Mouse (Mus musculus): Measurements from ENCODE around the gene Dgcr8.
"Not testable (repeated sequence)": the region's sequence is repeated elsewhere in the genome, so short reads cannot be mapped to it uniquely, and the experiment has no call there.

The Dgcr8 gene

GRCm38 (mm10) chr16:18289067-18289588 lies at the start of gene Dgcr8:
Gene Dgcr8, minus strand, starts transcription at chr16:18289246.
- peak; percentile 98 for DNase-seq

DNA sequence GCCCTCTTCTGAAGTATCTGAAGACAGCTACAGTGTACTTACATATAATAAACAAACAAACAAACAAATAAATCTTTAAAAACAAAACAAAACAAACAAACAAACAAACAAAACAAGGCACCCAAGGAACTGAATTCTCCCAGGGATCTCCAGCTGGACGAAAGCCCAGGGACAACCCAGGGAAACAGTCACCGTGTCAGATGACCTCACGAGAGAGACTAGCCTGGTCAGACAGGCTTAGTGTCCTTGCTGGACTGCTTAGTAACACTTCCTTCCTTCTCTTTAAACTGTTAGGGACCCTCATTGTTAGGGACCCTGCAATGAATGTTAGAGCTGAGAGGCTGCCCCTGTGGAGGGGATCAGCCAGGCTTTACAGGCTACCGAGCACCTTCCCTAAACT lies 48.2 kb upstream of the Dgcr8 start:
- no peak for DNase-seq

- no peak for DNase-seq
Observed at GRCm38 (mm10) chr16:18335981-18336380, 46.9 kb upstream of the Dgcr8 start.

DNA sequence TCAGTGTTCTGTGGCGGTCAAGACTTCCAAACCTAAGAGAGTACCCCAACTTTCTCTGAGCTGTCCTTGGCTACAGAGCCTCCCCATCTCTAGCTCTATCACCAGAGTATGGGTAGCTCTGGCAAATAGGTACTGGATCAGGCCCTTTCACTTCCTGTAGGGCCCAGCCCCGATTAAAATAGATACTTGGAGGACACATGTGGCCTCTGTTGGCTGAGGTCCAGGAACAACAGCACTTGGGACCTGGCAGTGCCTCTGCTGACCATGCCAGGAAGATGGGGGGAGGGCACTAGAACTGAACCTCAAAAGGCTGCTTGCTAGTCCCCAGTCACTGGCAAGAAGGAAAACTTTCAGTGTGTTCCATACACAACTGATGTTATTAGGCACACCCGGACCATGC lies 44.9 kb upstream of the Dgcr8 start:
- no peak for DNase-seq

DNA sequence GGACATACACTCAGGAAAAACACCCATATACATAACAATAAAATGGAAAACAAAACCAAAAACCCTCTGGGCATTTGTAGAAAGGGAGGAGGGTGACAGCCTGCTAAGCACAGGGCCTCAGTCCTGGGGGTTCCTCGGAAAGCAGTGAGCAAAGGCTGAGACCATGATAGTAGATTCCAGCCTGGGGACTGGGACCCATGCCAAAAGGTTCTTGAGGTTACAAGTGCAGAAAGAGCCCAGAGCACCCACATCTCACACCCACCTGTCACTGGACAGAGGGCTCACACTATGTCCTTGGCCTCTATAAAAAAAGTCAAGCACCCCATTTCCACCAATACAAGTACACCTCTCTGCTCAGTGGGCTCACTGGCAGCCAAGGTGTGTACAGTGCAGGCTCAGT lies 39.5 kb upstream of the Dgcr8 start:
- no peak for DNase-seq

- DNase-seq, result no peak
Observed at GRCm38 (mm10) chr16:18327936-18328335, 38.9 kb upstream of the Dgcr8 start.

DNA sequence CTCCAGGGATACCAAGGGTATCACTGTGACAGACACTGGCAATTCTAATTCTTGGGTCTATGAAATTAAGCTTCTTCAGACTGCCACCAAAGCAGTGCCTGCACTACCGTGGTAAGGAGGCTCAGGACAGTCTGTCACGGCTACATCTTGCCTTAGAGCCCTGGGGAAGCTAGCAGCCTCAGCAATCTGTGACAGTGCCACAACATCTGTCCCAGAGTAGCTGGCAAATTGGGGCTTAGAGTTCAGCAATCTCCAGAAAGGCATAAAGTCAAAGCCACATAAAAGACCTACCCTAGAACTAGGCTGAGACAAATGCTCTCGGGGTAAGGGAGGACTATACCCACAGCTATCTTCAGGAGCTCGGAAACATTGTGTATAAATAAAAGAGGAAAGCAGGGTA lies 36.7 kb upstream of the Dgcr8 start:
- peak; percentile 63 for DNase-seq

- no peak for DNase-seq
Observed at GRCm38 (mm10) chr16:18324031-18324430, 35.0 kb upstream of the Dgcr8 start.

DNA sequence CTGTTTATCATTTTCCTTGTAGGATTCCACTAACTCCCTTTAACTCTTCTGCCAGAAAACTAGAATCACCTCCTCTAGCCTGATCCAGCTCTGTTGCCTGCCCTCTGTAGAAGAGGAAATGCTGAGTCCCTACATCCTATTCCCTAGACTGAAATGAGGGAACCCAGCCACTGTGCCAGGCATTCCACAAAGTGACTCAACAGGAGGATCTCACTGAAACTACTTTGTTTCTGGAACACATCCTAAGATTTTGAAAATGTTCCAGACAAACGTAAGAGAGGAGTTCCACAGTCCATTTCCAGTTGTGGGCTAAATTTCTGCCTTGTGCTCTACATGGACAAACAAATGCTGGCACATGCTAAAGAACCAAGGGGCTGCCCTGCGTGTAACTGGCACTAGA lies 34.4 kb upstream of the Dgcr8 start:
- DNase-seq, result no peak

GRCm38 (mm10) chr16:18321443-18321842 lies 32.4 kb upstream of the Dgcr8 start:
- DNase-seq, result no peak

DNA sequence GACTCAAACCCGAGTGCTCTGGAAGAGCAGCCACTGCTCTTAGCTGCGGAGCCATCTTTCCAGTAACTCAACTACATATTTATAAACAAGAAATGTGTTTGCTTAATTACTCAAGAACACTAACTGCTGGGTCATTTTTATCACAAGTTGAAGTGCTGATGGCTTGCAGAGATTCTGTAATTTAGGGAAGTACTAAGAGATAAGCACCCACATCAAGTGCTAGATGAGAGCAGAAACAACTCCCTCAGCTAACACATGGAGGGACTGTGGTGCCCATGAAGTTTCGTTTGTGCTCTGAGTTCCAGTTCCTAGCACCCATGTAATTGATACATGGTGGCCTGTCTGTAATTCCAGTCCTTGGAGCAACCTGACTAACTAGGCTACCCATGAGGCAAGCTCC lies 29.9 kb upstream of the Dgcr8 start:
- no peak for DNase-seq

- DNase-seq, result no peak
Observed at GRCm38 (mm10) chr16:18308159-18308558, 19.1 kb upstream of the Dgcr8 start.

- DNase-seq, result not testable (repeated sequence)
Observed at GRCm38 (mm10) chr16:18289614-18290013, 568 bp upstream of the Dgcr8 start.

DNA sequence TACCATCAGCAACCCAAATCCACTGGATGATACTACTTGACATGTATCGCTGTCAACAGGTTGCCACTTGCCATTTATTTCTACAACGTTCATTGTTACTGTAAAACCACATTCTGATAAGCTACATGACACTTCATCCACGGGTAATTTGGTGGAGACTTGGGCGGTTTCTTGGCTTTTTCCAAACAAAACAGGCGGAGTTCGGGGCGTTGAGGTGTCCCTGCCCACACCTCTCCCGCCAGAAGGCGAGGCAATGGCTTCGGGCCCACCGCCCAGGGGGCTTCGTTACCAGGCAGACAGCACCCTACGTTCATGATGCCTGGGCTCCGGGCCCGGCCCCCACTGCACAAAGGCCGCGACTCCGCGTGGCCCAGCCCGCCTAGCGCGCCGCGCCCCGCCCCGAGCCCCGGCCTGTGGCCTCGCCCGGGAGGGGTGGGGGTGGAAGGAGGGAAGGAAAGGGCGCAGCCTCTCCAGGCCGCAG lies 425 bp downstream of the Dgcr8 start:
- peak; percentile 89 for DNase-seq

- DNase-seq, result peak; percentile 14
Observed at GRCm38 (mm10) chr16:18288166-18288565, 880 bp downstream of the Dgcr8 start.

- DNase-seq, result no peak
Observed at GRCm38 (mm10) chr16:18275166-18275565, 13.9 kb downstream of the Dgcr8 start.

DNA sequence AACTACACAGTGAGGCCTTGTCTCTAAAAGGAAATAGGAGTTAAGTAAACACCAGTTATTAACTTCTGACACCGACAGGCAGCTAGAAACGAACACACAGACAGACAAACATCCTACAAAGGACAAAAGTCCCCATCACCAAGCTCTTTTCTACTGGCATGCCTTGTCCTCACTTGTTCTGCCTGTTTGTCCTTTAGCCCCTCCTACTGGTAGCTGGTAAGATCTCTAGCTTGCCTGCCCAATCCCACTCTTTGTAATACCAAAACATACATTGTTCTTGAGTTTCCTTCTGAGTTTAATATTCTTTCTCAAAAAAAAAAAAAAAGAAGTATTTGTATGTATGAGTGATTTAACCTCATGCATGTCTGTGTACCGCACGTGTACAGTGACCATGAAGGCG lies 20.9 kb downstream of the Dgcr8 start:
- DNase-seq, result peak; percentile 30

GRCm38 (mm10) chr16:18265024-18265423 lies 24.0 kb downstream of the Dgcr8 start:
- DNase-seq, result no peak

DNA sequence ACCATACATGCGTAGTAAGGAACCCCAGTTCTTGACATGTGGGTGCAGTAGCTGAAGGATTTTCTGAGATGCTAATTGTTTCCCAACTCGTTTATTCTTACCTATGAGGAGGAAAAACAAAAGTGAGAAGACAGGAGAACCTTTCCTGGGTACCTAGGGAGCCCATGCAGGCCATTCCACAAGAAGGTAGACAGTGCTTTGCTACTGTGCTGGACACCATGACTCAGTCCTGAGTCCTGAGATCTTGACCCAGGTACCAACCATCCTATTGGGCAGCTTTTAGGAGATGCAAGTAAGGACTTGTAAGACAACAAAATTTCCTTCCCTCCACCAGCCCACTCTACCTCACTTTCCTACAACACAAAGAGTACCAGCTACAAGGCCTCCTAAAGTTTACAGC lies 30.8 kb downstream of the Dgcr8 start, which contains the start of gene Gm49776:
Gene Gm49776 (minus strand): TSS at position 101 of the 400 bp plus-strand sequence.
- no peak for DNase-seq

DNA sequence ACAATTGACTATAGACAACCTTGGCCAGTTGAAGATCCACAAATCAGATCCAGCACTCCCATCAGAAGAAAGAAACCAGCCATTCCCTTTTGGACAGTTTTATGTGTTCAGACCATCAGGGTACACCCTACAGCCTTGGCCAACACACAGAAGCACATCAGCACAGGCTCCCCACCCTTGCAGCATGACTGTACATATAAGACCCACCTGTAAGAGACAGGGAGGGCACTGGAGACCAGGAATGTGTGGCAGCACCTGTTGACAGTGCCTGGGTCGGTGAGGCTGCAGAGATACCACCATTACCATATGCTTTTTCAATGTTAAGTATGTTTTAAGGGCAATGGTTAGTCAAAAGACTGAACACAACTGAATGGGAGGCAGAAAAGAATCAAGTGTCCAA lies 35.2 kb downstream of the Dgcr8 start:
- DNase-seq, result no peak

DNA sequence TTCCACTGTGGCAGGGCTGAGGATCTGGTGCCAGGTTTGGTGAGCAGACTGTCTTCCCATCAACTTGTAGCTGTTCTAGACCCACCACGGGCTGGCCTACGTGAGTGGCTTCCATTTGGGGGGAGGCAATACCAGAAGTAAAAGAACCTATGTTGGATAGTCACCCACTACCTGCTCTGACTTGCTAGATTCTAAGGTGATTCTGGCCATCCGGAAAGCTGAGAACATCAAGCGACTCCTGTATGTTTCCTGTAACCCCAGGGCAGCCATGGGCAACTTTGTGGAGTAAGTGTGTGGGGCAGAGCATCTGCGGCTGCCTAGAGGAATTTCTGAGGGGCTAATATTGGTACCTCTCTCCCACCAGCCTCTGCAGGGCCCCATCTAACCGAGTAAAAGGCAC lies 36.3 kb downstream of the Dgcr8 start:
- DNase-seq, result no peak

DNA sequence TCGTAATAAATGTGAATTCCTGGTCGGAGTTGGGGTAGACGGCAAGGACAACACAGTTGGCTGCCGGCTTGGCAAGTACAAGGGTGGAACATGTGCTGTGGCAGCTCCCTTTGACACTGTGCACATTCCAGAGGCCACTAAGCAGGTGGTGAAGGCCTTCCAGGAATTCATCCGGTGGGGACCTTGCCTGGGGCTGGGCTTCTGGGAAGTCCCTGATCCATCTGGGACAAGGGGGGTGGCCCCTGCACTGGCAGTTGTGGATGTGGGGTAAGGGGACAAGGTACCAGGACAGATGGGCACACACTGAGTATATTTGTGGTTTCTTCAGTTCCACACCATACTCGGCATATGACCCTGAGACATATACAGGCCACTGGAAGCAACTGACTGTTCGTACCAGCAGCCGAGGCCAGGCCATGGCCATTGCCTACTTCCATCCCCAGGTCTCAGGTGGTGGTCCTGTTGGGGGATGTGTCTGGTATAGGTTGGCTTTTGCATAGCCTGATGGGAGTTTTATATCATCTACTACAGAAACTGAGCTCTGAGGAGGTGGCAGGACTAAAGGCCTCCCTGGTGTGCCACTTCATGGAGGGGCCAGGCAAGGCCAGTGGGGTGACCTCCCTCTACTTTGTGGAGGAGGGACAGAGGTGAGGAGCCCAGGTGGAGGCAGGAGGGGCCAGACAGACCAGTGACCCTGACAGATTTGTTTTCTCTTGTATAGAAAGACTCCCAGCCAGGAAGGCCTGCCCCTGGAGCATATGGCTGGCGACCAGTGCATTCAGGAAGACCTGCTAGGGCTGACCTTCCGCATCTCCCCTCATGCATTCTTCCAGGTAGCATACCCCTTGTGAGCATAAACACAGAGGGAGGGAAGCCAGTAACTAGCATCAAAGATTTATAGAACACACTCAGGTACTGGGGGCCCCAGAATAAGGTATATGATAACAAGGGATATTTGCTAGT lies 37.9 kb downstream of the Dgcr8 start:
- no peak for DNase-seq

GRCm38 (mm10) chr16:18250231-18250630 lies 38.8 kb downstream of the Dgcr8 start:
- no peak for DNase-seq

- DNase-seq, result peak; percentile 62
Observed at GRCm38 (mm10) chr16:18249364-18249967, 39.6 kb downstream of the Dgcr8 start.
